Mouse (Mus musculus) G1E (cell line): ENCODE measurements around the gene Aacs.

ENCODE experiments used
- CTCF ChIP-seq: IDR thresholded peaks from 2 replicates; pipeline ENCODE4 v1.5.1; 2012; ENCODE audit warnings: low read depth, low read length, inconsistent platforms, mixed read lengths
- GATA1 ChIP-seq: IDR thresholded peaks from 2 replicates; pipeline ENCODE4 v1.6.1; 2012; ENCODE audit warnings: borderline replicate concordance, low read length, inconsistent platforms, mixed read lengths

- TF ChIP-seq CTCF = no peak
- no peak for TF ChIP-seq GATA1
Observed at GRCm38 (mm10) chr5:125501505-125501904, 25.9 kb downstream of the Aacs start.
